Mouse (Mus musculus): Measurements from ENCODE around the gene Tiam2.

GRCm38 (mm10) chr17:3363216-3363615 is 36.8 kb downstream of the Tiam2 start:
- TF ChIP-seq CTCF (conservative IDR thresholded peaks at IDR 0.05; ENCODE audit: insufficient read depth, insufficient read length, low read depth, low read length), result no peak
- no peak for TF ChIP-seq POLR2A (IDR thresholded peaks at IDR 0.05; ENCODE audit: low read depth, low read length)

Measured in kidney, adult 2 months (tissue).